Mouse (Mus musculus) intestine, postnatal 0 days (tissue): Measurements from ENCODE around the gene Cd151. TPM values are rescaled to one million over a fixed set of nuclear protein-coding genes. Genes with fewer than 3 reads are reported as not detected.

Experiments used
- ATAC-seq: fragments of 200-750 bp; cut with Nextera tagmentation; 2 replicates; pipeline ENCODE4 v1.8.0; 2017; ENCODE audit warnings: mild to moderate bottlenecking, moderate TSS enrichment, moderate library complexity
- H3K27ac ChIP-seq: fragments of 300-500 bp; sonication (generic); 2 replicates; pipeline ENCODE4 v1.5.1; 2014; ENCODE audit warnings: mild to moderate bottlenecking, low read depth, low read length, moderate library complexity
- H3K27me3 ChIP-seq: fragments of 300-500 bp; sonication (generic); replicated peaks from 2 replicates; pipeline ENCODE4 v1.6.1; 2014; ENCODE audit warnings: low read length, mixed read lengths; ENCODE audit not compliant: control insufficient read depth, insufficient read depth
- H3K36me3 ChIP-seq: fragments of 300-500 bp; sonication (generic); 2 replicates; pipeline ENCODE4 v1.6.1; 2014; ENCODE audit warnings: mild to moderate bottlenecking, moderate library complexity; ENCODE audit not compliant: control insufficient read depth, insufficient read depth
- H3K4me1 ChIP-seq: fragments of 300-500 bp; sonication (generic); replicated peaks from 2 replicates; pipeline ENCODE4 v1.6.1; 2014; ENCODE audit warnings: antibody characterized with exemption, low read length, mixed read lengths; ENCODE audit not compliant: control insufficient read depth, insufficient read depth
- H3K4me2 ChIP-seq: fragments of 300-500 bp; sonication (generic); replicated peaks from 2 replicates; pipeline ENCODE4 v1.6.1; 2014; ENCODE audit warnings: low read depth, mild to moderate bottlenecking, moderate library complexity
- H3K4me3 ChIP-seq: fragments of 300-500 bp; sonication (generic); 2 replicates; pipeline ENCODE4 v1.5.1; 2014; ENCODE audit warnings: low read depth, low read length
- H3K9ac ChIP-seq: fragments of 300-500 bp; sonication (generic); 2 replicates; pipeline ENCODE4 v1.6.1; 2014; ENCODE audit warnings: mild to moderate bottlenecking, low read depth, low read length
- H3K9me3 ChIP-seq: fragments of 300-500 bp; sonication (generic); 2 replicates; pipeline ENCODE4 v1.6.1; 2016; ENCODE audit warnings: mixed run types; ENCODE audit not compliant: control insufficient read depth
- CTCF ChIP-seq: sonication (generic); IDR thresholded peaks from 2 replicates; pipeline ENCODE4 v1.5.1; 2016; ENCODE audit warnings: low read depth, mild to moderate bottlenecking, control low read depth, antibody characterized with exemption, moderate library complexity
- WGBS: fragments of 180-500 bp; shearing (Covaris S2); extraction: QIAGEN DNeasy Blood & Tissue Kit; methylation state at CpG from one replicate; pipeline ENCODE4 v1.1.7; 2014; 5-methylcytosine and 5-hydroxymethylcytosine counted together
- polyA plus RNA-seq: library from polyadenylated mRNA; unstranded; fragments of >200 nt; fragmentation: Nextera tagmentation; extraction: Ambion mirVana; gene quantifications from 2 replicates; pipeline ENCODE4 v1.2.1, GENCODE M21; 2015

Gene Cd151
- polyA plus RNA-seq, result 27.6 and 29.3 TPM in 2 replicates

DNA sequence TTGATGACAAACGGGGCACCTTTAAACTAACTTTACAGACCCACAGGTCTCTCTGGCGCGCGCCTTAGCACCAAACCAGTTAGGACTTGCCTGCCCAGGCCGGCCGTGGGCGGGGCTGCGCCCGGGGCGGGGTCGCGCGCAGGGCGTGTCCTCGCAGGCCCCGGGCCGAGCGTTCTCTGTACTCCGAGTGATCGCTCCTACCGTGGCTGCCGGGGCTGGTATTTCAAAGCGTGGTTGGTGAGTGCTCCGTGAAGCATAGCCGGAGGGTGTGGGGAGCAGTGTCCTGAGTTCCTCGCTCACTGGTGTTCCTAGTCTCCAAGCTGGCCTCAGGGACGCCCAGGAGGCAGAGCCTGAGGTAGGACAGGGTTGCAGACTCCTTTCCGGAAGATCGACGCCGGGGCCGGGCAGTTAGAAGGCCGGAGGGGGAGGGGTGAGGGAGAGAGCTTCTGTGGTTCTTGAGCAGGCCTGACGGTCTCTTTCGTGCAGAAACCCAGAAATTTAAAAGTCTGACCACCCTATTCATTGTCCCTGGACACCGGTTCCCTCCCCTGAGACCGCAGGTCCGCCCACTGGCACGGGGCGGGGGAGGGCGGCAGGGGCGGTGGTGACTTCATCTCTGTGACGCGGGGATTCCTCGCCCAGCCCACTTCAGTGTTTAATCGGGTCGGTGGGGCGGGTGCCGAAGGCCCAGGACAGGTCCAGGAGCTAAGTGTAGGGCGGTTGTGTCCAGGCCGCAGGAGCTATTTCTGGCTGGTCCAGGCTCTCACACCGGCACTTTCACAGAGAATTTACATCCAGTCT is at the start of gene Cd151:
TSS of gene Cd151 (plus strand) at position 163 of the 801 bp plus-strand sequence.
- Histone ChIP-seq H3K27ac (peak within 1 kb of the TSS; percentile 73), H3K9me3 (no peaks in the 10 kb centered on the region), H3K4me2 (peak within 1 kb of the TSS; percentile 80), H3K4me3 (peak within 1 kb of the TSS; percentile 66), H3K9ac (peak within 1 kb of the TSS; percentile 67), H3K27me3 (peaks cover 11% of the 10 kb centered on the region), H3K4me1 (peaks cover 14% of the 10 kb centered on the region), H3K36me3 (peaks cover 26% of the 10 kb centered on the region)
- 1% methylated on average over 47 of the region's 52 CpGs for WGBS
- no peak for TF ChIP-seq CTCF
- peak; percentile 70 for ATAC-seq

DNA sequence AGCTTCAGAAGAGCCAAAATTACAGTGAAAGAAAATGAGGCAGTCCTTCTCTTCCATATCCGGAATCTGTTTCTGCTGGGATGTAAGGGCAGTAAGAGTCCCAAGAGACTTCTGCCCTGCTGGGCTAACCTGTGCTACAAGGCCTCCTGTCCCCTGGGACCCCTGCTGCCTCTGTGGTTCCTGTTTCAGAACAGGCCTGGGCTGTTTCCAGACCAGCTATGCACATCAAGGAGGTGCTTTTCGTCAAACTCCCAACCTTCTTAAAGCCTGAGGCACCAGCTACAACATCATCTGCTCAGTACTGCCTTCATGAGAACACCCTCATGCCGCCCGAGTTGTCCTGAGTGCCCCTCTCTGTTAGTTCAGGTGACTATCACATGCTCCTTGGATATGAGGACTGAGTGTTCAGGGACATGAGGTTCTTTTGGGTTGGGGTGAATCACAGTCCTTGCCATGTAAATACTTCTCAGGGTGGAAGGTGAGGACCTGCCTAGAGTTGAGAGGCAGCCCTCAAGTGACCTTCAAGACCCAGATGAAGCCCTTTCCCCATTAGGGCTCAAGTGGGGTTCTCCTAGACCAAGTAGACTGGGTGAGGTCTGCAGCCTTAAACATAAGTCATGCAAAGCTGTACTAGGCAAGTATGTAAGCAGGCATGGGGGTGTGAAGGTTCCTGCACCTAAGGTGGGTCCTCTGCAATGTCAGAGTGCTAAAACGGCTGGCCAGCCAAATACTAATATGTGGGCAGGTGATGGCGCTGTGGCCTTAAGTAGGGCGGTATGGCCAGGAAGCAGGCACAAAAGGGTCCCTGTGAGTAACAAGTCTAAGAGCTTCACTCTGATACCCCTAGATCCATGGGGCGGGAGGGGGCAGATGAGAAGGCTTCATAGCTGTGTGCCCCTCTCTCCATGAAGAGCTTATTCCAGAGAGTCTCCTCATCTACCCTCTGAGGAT is 49.2 kb upstream of the Cd151 start:
- no peak overlapping the region; the same call in 1 of the 2 replicates for H3K4me2 ChIP-seq

DNA sequence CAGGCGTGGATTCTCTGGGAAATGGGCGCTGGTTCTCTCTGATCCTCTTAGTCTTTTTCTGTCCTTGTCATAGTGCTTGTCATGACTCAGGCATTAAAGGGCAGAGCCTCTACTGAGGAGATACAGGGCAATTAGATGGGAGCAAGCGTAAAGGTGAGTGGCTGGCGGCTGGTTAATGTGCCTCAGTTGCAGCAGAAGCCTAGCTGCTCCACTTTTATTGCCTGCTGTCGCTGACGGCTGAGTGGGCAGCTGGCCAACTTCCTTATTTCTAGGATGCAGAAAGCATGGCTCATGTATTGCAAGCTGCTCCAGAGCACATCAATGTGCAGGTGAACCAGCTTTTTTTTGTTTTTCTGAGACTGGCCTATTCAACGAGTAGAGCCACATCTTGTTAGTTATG is 48.2 kb upstream of the Cd151 start:
- H3K27me3 ChIP-seq, result no peaks in the 10 kb centered on the region
- peak overlapping the region; percentile 65 for H3K27ac ChIP-seq
- no peaks in the 10 kb centered on the region for H3K36me3 ChIP-seq
- no peak for TF ChIP-seq CTCF
- no peaks in the 10 kb centered on the region for H3K4me1 ChIP-seq
- H3K4me3 ChIP-seq, result no peak overlapping the region
- no peak overlapping the region for H3K9ac ChIP-seq
- H3K9me3 ChIP-seq, result no peaks in the 10 kb centered on the region
- WGBS, result 24% methylated on average over 7 of the region's 7 CpGs
- no peak overlapping the region for H3K4me2 ChIP-seq
- ATAC-seq, result peak; percentile 55

More for the DNA sequence above, 49.2 kb upstream of the Cd151 start:
- H3K4me1 ChIP-seq, result peaks cover 3% of the 10 kb centered on the region; the same call in 1 of the 2 replicates
- TF ChIP-seq CTCF, result peak; percentile 60
- WGBS, result 65% methylated on average over 8 of the region's 8 CpGs
- no peaks in the 10 kb centered on the region for H3K27me3 ChIP-seq
- H3K36me3 ChIP-seq, result no peaks in the 10 kb centered on the region
- H3K27ac ChIP-seq, result peak overlapping the region; percentile 65
- no peak for ATAC-seq
- no peak overlapping the region for H3K9ac ChIP-seq
- no peak overlapping the region for H3K4me3 ChIP-seq
- no peaks in the 10 kb centered on the region for H3K9me3 ChIP-seq

GRCm38 (mm10) chr7:141420030-141420702 is 47.0 kb upstream of the Cd151 start:
- Histone ChIP-seq H3K4me1 (no peaks in the 10 kb centered on the region), H3K9ac (no peak overlapping the region), H3K27me3 (no peaks in the 10 kb centered on the region), H3K4me3 (no peak overlapping the region), H3K4me2 (no peak overlapping the region), H3K36me3 (no peaks in the 10 kb centered on the region), H3K27ac (peak overlapping the region; percentile 9), H3K9me3 (no peaks in the 10 kb centered on the region)
- WGBS, result 36% methylated on average over 9 of the region's 9 CpGs
- peak; percentile 66 for ATAC-seq
- TF ChIP-seq CTCF, result no peak

GRCm38 (mm10) chr7:141423811-141424210 is 43.4 kb upstream of the Cd151 start:
- Histone ChIP-seq H3K27me3 (no peaks in the 10 kb centered on the region), H3K4me2 (no peak overlapping the region), H3K9me3 (no peaks in the 10 kb centered on the region), H3K9ac (no peak overlapping the region), H3K27ac (no peak overlapping the region), H3K4me1 (no peaks in the 10 kb centered on the region), H3K36me3 (no peaks in the 10 kb centered on the region), H3K4me3 (no peak overlapping the region)
- TF ChIP-seq CTCF, result no peak
- WGBS, result 73% methylated on average over 4 of the region's 4 CpGs
- no peak for ATAC-seq
